Mouse (Mus musculus): ENCODE measurements at regions not wholly inside any gene's neighbourhood (a gene's known extent, or its start where the extent isn't known, plus 50 kb on each side); places are given as distances from the start of the nearest gene placed in this dataset.

DNA sequence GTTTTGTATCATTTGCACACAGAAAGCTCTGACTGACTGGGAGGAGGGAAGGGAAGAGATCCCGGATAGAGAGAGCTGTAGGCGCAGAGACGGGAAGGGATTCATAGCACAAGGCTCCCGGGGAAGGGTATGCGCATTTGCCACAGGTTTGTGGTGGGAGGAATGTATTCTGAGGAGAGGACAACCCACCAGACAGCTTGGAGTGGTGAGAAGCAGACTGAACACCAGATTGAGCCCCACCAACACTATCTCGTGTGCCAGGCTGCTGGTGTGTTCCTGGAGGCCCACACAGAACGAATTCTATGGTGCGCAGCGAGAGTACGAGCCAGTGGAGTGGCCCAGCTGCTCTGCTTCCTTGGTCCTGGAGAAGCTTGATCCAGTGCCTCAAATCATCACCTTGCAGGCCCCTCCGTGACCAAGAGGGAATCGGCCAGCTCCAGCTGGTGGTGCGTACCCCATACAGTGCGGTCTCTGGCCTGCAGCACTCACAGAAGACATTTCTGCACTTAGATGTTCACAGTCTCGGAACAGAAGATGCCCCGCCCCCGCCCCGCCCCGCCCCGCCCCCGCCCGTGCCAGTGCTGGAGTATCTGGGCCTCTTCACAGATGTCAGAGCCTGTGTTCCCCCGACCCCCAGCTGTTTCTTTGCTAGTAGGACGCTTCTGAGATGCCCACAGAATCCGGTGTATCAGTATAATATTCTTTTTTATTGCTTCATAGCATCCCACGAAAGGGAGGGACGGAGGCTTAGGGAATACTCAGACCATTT is 92.8 kb upstream of the Tmem189 start:
- DNase-seq = no peak

DNA sequence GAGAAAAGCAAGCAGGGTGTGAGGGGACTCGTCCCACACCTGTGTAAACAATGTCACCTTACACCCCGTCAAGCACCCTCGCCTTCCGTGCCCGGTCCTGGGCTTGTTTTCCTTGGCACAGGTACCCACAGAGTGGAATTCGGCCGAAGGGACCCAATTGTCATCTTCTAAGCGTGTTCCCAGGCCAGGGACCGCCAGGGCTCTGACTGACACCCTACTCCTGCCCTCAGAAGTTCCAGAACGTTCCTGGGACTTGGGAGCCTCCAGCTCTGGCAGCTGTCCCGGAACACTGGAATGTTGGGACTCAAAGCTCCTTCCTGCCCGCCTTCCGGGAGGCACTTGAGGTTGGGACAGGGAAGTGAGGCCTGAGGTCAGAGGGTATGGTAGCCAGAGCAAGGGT is 91.9 kb upstream of the Tmem189 start:
- peak; percentile 93 to 94 for DNase-seq

DNA sequence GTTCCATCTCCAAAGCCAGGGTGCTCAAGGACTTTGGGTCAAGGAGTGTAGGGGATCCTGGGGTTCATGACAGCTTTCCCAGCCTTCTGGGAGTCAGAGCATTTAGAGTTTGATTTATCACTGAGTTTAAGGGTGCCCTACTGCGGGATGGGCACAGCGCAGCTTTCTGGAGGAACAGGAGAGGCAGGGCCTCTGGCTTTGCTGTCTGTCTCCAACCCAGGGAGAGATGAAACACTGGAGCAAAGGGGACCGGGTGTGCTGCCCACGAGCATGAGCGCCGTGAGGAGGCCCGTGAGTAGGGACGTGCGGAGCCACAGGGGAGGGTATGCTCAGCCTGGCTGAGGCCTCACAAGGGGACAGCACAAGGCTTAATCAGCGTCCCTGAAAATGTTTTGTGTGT is 89.1 kb upstream of the Tmem189 start:
- DNase-seq = no peak

DNA sequence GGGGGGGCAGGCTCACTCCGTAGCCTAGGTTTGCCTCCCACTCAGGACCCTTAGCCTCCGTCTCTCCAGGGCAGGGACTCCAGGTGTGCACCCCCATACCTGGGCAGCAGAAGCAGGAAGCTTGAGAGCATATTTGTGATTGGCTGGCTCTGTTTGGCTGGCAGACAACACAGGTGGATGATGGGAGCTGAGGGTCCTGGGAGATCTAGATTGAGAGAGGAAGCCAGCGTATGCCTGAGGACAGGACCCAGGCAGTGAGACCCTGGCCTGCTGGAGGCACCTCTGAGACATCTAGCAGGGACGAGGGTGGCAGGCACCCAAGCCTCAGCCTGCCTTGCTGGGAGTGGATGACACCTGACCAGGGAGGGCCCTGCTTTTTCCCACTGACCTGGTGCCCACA is 88.6 kb upstream of the Tmem189 start:
- no peak for DNase-seq

DNA sequence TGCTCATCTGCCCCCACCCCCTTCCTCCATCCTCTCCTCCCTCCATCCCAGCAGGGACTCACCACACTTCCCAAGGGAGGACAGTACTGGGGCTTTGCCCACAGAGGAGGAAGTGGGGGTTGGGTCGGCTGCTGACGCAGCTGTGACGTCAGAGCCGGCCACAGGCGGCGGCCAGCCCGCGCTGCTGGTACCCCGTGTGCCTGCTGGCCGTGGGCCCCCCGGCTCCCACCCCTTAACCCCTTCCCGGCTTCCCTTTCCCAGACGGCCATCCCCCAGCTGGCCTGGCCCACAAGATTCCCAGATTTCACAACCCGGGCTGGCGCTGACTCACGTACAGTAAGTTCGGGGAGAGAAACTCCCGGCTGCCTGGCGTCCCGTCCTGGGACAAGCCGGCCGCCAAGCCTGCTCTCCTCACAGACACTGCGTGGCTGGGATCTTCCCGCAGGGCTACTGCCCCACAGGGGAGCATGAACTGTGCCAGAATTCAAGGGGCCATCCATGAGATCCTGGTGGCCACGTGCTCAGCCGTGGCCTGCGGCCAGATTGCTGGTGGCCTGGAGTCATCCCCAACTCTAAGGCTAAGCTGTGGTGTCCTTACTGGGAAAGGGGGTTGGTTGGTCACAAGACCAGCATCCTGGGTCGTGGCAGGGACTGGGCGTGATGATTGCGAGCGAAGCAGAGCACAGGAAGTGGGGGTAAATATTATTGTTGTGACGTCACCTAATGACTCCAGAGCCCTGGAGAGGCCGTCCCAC is 87.9 kb upstream of the Tmem189 start:
- peak; percentile 87 to 93 for DNase-seq

DNA sequence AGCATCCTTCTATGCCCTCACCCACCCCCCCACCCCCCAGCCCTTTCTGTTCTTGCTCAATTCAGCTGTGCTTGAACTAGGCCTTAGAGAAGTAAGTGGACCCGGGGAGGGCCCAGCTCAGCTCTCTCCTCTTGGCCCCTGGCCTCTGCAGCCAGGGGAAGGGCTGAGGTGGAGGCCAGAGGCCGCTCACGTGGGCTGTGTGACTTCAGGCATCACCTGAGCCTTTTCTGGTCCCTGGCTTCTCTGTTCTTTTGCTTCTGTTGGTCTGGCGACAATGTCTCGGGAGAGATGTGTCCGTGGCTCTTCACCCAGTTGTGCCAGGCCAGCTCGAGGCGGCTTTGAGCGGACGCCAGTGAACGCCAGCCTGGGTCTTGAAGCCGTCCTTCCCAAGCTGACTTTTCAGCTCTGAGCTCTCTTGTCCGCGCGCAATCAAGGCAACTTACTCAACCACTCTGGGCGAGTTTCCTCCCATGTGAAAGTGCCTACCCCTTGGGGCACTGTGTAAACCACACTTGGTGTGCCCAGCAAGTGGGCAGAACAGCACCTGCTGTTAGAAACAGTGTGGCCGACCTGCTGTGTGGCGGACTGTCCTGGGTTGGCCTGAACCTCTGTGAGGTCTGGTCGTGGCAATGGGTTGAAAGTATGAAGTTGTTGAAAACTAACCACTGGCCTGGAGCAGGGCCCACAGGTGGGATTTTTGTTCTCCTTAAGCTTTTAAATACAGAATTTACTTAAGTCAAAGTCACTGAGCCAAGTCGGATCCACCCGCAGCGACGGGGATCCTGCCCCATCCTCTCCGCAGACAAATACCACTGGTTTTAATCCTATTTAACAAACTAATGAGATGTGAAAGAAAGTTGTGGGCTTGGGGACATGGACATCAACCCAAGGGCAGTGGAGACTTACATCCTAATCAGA is 86.9 kb upstream of the Tmem189 start:
- peak; percentile 73 to 75 for DNase-seq

DNA sequence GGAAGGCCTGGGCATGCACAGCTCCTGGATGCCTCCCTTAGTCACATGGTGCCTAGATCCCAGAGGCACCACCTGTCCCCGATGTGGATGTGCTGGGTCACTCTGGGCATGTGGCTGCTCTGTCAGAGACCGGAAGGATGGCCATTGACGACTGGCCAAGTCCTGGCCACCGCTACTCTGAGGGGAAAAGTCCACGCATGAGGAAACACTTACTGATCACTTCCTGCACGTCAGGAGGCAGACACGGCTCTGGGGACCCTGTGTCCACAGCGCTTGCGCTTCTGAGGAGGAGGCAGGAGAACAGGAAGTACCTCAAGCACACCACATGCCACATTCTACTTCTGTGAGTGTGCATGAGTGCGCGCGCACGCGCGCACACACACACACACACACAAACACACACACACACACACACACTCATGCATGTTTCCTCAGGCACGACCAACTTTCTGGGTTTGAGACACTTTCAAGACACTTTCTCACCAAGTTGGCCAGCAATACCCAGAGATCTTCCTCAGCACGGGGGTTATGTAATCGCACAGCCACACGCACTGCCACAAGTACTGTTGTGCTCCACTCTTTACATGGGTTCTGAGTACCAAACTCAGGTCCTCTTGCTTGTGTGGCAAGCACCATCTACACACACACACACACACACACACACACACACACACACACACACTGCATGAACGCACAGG is 85.7 kb upstream of the Tmem189 start:
- DNase-seq = peak; percentile 84 to 85

DNA sequence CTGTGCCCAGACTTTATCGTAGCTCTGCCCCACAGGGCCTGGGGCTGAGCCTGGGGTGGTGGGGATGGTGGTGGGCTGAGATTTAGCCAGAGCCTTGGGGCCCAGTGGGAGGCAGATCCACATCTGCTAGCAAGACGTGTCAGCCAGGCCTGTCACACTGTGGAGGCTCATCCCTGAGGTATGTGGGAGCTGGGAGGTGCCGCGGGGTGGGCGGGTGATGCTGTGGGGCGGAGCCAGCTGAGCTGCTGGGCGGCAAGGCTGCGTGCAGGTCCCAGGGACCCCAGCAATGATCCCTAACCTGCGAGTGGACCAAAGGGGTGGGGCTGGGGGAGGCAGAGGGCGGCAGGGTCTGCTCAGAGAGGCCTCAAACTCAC is 85.2 kb upstream of the Tmem189 start:
- DNase-seq = peak; percentile 57 to 66

DNA sequence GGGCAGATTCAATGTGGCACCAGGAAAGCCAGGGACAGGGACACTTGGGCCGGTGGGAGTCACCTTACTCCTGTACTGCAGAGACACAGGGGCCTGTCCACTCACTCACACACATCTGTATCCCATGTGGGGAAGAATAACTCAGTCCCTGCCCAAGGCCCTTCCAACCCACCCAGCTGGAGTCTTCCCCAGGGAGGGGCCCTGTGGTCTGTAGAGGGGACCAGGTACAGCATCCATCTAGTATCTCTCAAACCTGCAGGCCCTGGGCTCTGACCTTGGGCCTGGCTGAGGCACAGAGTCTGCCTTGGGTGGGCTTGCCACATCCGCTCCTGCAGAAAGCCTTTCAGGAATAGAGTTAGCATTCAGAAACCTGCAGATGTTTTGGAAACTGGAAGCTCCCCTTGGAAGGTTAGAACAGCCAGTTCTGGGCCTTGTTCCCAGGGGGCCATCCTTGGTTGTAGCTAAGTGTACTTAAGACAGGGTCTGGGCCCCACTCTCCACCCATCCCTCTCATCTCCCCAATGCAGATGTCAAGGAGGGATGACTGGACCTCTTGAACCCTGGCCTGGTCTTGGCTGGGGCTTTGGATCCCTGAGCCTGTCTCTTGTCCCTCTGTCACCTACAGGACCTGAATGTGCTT is 84.7 kb upstream of the Tmem189 start:
- no peak for DNase-seq

DNA sequence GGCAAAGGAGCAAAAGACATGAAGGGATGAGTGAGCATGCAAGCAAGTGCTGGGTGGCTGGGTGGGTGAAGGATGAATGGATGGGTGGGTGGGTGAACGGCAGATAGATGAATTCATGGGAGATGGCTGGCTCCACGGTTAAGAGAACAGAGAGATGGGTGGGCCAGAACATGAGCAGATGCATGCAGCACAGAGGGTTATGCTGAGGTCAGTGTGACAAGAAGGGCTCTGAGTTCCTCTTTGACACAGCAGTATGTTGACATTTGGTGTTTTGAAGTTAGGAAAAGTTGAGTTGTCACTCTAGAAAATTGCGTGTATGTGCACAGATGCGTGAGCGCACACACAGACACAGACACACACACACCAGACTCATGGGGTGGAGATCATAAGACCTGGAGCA is 83.2 kb upstream of the Tmem189 start:
- DNase-seq = no peak

DNA sequence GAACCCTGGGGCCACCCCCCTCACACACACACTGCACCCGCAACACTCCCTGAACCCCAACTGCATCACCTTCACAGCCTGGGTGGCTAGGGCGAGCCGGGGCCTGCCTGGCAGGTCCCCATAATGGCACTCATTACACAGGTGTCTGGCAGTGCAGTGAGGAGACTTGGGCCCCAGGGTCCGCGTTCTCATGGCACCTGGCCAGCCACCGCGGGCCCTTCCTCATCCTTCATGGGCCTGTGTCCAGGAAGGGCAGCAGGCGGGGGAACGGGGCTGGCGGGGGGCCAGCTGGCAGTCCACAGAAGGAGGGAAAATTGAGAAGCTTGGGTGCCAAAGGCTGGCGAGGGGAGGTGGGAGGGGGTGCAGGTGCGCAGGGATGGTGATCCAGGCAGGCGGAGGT is 78.3 kb upstream of the Tmem189 start:
- DNase-seq = peak; percentile 54 to 75

DNA sequence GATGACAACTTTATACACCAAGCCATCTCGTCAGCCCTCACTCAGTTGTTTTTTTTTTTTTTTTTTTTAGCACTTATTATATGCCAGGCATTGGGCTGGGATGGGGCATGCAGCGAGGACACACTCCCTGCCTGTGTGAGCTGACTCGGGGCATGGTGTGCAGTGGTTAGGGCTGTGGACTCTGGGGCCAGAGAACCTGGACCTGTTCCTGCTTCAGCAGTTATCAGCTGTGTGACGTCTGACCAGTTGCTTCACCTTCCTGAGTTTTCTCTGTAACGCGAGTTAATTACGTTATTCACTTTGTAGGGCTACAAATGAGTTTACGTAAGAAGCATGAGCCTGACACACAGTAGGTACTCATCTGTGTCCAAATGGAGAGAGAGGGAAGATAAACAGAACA is 77.7 kb upstream of the Tmem189 start:
- no peak for DNase-seq

DNA sequence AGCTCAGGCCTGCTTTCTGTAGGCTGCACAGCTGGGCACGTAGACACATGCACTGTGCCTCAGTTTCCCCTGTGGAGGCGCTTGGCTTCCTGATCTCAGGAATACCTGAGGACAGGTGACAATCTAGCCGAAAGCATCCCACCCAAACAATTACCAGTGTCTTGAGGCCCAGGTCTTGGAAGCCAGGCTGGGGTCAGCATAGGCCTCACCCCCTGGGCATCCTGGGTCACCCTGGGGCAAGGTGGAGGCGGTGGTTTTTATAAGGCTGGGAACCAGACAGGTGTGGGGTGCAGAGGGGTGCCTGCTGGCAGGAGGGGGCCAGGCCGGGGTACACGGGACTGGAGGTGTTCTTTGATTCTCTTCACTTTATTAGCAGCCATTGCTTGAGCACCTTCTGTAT is 76.2 kb upstream of the Tmem189 start:
- no peak for DNase-seq

DNA sequence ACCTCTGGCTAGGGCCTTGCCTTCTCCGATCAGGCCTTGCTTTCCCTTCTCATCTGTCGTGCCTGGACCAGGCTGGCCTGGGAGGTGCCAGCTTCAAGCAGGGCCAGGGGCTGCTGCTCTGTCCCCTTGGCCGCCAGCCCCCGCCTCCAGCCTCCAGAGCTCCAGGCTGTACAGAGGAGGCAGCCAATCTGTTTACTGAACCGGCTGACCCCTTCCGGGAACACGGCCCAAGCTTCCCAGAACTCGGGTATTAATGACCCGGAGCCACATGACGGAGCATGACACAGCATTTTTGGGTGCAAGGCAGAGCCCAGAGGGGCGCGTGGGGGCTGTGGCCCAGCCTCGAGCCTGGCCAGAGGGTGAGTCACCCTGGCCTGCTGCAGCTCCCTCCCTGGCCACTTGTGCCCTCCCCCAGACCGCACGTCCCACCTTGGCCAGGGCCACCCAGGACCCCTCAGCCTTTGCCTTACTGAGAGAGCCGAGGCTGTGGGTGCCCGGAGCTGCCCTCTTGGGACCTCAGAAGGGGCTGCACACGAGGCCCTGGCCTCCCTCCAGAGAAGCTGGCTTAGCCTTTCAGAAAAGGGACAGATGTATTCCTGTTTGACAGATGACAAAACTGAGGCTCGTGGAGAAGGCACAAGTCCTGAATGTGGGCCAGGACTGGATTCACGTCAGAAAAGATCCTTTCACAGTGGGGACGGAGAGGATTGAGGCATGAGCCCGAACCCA is 75.6 kb upstream of the Tmem189 start:
- peak; percentile 91 to 94 for DNase-seq

DNA sequence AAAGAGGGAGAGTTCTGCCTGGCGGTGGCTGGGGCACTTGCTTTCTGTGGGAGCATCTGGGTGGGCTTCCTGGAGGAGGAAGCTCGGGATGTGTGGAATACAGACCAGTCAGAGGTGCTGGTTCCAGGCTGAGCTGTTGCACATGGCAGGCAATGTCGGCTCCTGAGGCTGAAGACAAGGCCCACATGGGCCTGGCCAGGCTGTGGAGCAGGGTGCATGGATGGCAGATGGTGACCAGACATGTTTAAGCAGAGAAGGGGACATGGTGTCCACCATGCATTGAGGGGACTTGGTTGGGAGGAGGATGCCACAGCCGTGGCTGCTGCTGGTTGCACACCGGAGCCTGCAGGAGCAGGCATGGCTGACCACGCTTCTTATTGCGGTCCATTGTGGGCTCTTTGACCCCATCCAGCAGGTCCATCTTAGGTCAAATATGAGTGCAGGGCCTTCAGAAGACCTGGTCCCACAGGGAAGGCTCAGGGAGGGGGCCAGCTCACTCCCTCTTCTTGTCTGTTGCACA is 74.3 kb upstream of the Tmem189 start:
- DNase-seq = no peak

DNA sequence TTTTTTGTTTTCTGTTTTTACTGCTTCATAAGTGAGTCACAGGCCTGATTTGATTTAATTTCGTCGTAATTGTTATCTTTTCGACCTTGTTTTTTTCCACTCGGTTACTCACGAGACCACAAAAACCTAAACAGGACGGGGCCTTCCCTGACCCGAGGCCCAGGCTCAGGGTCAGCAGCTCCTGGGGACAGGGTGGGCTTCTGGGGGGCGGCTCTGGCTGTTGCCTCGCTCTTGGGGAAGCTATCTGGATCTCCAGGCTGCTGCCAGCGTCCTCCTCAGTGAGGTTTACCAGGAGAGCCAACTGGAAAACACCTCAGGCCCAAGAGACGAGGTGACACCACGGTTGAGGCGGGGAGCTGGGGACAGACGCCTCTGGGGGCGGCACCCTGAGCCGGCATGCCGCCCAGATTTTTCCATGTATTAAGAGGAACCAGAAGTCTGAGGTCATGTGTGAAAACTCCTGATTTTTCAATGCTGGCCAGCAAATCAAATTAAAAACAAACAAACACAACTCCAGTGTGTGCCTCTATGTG is 71.8 kb upstream of the Tmem189 start:
- DNase-seq = no peak

DNA sequence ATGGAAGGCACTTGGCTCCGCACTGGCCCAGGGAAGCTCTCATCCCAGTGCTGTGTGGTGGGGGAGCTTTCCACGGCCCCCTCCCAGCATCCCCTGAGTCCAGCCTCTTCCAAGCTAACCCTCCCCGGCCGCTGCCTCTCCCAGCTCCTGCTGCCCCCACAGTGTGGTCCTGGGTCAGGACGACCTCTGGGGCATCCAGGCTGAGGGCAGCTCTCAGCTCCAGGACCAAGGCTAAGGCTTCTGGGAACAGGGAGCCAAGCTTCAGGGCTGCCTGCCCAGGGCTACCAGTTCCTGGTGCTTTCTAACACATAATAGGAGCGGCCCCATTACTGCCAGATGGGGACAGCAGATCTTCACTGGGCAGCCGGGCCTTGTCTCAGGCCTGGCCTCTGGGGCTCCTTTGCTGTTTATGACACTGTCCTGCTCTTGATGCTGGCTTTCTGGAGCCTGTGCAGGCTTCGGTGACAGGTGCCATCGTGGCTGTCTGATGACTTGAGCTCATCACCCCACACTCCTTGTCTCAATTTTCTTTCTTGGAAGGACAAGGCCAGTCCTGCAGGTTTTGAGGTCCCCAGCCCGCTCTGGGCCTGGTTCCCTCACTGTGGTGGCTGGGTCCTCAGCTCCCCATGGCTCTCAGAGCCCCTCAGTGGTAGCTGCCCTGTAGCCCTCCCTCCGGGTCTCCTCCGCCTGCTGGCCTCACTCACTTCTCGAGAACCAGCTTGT is 71.2 kb upstream of the Tmem189 start:
- DNase-seq = no peak

DNA sequence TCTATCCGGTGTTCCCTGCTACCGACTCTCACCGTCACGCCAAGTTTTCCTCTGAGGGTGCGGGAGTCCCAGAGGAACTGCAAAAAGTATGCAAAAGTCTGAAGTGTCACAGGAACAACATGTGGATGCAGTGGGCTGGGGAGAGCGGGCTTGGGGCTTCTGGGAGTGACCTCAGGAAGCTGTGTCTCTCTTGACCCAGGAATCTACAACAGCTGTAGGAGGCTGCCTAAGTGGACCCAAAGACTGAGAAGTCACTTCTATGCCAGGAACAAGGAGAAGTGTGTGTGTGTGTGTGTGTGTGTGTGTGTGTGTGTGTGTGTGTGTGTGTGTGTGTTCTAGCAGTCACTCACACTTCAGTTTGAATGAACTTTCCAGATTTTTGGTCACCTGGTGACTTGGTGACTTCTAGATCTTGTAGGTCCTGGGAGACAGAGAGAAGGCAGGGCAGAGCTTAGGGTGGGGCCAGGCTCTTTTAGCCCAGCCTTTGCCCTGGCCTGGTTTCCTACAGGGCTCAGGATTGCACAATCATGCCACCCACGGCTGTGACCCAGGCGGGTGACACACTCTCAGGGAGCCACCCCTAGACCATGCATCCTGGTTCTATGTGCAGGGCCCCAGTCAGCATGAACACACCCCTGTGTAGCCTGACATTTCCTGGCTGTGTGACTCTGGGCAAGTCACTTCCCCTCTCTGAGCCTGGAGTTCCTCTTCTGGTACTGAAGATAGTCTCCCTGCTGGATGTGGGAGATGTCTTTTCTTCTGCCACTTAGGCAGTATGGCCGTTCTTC is 70.2 kb upstream of the Tmem189 start:
- DNase-seq = peak; percentile 88 to 89

DNA sequence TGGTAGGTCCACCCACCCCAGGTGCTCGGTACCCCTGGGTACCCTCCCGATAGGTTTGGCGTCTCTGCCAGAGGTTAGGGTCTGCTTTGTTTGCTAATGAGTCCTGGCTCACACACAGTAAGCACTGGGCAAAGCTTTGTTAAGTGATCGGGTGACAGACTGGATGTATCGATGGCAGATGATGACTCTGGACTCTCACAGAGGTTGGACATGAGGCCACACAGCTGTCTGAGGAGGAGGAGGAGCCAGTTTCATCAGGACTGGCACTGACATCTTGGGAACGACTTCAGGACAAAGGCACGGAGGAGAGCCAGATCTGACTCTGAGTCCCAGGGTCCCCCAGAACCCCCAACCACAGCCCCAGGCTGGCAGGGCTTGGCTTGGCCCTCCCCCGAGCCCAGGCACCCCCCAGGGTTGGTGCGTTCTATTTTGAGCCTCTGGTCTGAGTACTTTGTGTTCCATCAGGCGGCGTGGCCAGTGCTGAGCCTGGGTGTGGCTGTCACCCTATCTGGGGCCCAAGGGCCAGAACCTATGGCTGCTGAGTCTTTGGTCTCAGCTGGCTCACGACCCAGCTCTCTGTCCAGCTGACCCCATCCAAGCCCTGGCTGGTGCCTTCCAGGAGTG is 67.6 kb upstream of the Tmem189 start:
- peak; percentile 63 to 73 for DNase-seq
